Mouse (Mus musculus) adrenal gland, postnatal 4 days (tissue): ENCODE results near the gene Anxa7. TPM values are rescaled to one million over a fixed set of nuclear protein-coding genes. Genes with fewer than 3 reads are reported as not detected.

Source experiments
- DNase-seq, 2 experiments: peaks; one replicate each; pipeline ENCODE4 v3.0.0; 2021 to 2022; ENCODE audit warnings: low spot score in 2 of 2, mixed read lengths in 2 of 2
- long read RNA-seq, 2 experiments: library from polyadenylated mRNA; stranded (forward); transcript quantifications; one replicate each; pipeline ENCODE4 v2.0.0; 2021
- total RNA-seq, 2 experiments: library from RNA; stranded (reverse); gene quantifications; 2 replicates each; pipeline ENCODE4 v1.2.3; 2021

Anxa7 gene
- 10 to 100 TPM; 81.0 to 81.8 TPM for total RNA-seq
- long read RNA-seq, experiment 1, transcript Anxa7-201 (13 exons, 2,851 nt), result major isoform, 41 of 50 reads
- long read RNA-seq, experiment 1, partial matches to known transcripts, result 4 of 50 reads
- long read RNA-seq, experiment 1, other reads (novel, unspliced or antisense), result 3 of 50 reads
- long read RNA-seq, experiment 2, transcript Anxa7-202 (14 exons, 2,904 nt), result minor isoform, 5 of 105 reads
- long read RNA-seq, experiment 2, transcript Anxa7-201 (13 exons, 2,851 nt), result major isoform, 81 of 105 reads
- long read RNA-seq, experiment 2, partial matches to known transcripts, result 8 of 105 reads
- long read RNA-seq, experiment 2, other reads (novel, unspliced or antisense), result 9 of 105 reads

GRCm38 (mm10) chr14:20479291-20480194, at the start of gene Anxa7:
Gene Anxa7, minus strand, starts transcription at chr14:20480133.
- DNase-seq, result peak; percentile 31 to 47

- no peak for DNase-seq
These were observed 49.7 kb upstream of the Anxa7 start for GRCm38 (mm10) chr14:20529643-20530042.

DNA sequence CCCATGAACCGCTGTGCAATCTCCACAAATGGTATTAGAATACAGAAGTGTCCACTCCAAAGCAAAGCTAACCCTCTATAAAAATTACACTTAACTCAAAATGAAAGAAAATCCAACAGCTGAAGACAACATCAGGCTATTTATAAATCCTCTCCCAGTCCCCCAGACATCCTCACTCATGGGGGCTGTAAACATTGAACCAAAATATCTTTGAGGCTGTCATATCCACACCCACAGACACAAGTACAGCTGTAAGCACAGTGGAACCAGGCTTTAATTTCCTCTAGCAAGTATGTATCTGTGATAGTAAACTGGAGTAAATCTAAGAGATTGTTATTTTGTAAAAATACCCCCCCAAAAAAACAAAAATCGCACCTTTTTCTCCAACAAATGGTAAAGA, 40.2 kb upstream of the Anxa7 start:
- no peak for DNase-seq

DNA sequence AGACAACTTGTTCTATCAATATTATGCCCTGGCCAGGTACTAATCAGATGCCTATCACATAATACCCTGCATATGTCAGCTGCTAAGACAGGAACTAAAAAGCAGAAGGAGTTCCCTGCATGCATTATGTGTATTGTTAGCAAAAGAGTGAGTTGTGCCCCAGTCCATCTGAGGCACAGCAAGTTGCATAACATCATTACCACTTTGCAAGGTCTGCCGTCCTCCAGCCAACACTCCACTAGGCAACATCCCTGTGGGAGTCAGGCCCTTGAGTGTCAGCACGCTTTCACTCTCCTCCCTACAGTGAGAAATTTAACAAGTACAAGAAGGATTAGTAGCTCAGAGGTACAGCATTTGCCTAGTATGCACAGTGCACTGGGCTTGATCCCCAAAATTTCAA, 28.5 kb upstream of the Anxa7 start:
- DNase-seq, result no peak

DNA sequence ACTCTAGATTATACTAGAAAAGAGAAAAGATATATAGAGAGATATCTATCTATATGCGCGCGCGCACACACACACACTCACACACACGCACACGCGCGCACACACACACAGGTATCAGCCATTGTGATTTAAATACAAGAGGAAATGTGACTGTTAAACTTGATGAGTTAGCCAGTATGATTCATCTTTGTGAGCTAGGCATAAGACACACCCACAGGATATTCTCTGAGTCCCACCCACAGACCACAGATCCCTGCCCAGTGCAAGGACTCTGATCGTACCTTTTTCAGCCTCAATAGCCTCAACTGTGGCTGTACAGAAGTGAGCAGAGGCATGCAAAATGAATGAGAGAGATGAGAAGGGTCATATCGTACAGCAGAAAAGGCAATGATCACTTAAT, 23.0 kb upstream of the Anxa7 start:
- DNase-seq, result no peak

- DNase-seq, result no peak
These were observed 20.0 kb upstream of the Anxa7 start for GRCm38 (mm10) chr14:20499982-20500381.

DNA sequence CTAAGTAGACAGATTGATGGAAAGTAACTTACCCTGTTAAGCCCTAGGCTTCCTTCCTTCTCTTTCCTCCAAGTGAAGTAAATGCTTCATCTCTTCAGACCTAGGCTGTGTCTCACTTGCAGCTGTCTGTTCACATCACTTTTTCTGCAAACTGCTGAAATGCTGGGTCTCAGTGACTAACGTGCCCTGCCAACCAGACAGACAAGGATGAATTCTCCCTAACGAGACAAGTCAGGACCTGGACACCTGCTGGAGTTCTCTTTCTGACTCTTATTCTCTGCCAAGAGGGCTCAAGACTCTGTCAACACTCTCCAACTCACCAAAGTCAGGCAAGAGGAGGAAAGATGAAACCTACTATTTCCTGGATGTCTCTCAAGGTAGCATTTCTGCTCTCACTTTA, 16.7 kb upstream of the Anxa7 start, which contains the start of gene Mss51:
Gene Mss51, minus strand, starts transcription at position 299 of the 400 bp plus-strand sequence.
- no peak for DNase-seq

DNA sequence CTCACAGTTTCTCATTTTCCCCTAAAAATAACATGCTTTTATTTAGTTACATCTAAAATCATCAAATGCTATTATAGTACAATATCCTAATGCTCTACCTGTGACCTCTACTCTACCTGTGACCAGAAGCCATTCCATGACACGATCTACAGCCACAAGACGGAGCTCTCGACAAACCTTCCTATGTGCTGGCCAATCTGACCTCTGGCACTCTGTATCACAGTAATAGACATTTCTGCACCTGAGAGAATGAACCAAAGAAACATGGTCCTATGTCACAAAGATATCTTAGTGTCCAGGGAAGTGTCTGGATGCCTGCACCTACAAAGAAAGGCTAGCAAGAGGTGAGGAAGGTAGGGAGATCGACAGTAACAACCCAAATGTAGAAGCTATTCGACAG, 6.1 kb upstream of the Anxa7 start:
- DNase-seq, result no peak

DNA sequence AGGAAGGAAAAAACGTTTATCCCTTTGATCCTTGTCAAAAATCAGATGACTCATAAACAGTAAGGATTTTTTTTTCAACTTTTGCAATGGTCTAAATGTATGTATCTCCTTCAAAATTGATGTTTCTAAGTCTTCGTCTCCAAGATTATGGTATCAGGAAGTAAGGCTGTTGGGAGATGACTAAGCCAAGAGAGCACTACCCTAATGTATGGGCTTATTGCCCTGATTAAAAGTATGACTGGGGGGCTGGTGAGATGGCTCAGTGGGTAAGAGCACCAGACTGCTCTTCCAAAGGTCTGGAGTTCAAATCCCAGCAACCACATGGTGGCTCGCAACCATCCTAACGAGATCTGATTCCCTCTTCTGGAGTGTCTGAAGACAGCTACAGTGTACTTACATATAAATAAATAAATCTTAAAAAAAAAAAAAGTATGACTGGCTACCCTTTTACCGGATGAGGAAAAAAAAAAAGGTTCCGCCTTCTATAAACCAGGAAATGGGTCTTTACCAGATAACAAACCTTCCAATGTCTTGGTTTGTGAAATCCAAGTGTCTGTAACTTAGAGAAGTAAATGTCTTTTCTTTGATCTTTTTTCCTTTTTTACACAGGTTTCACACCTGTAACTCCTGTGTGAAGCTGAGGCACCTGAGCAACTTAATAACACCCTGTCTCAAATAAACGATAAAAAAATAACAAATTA, 2.3 kb upstream of the Anxa7 start:
- no peak for DNase-seq

- DNase-seq, result no peak
These were observed 1.3 kb upstream of the Anxa7 start for GRCm38 (mm10) chr14:20481211-20481610.

- no peak for DNase-seq
These were observed 254 bp upstream of the Anxa7 start for GRCm38 (mm10) chr14:20480195-20480579.

- DNase-seq, result no peak
These were observed 1.1 kb downstream of the Anxa7 start for GRCm38 (mm10) chr14:20478801-20479200.

GRCm38 (mm10) chr14:20478385-20478784, 1.5 kb downstream of the Anxa7 start:
- DNase-seq, result no peak

DNA sequence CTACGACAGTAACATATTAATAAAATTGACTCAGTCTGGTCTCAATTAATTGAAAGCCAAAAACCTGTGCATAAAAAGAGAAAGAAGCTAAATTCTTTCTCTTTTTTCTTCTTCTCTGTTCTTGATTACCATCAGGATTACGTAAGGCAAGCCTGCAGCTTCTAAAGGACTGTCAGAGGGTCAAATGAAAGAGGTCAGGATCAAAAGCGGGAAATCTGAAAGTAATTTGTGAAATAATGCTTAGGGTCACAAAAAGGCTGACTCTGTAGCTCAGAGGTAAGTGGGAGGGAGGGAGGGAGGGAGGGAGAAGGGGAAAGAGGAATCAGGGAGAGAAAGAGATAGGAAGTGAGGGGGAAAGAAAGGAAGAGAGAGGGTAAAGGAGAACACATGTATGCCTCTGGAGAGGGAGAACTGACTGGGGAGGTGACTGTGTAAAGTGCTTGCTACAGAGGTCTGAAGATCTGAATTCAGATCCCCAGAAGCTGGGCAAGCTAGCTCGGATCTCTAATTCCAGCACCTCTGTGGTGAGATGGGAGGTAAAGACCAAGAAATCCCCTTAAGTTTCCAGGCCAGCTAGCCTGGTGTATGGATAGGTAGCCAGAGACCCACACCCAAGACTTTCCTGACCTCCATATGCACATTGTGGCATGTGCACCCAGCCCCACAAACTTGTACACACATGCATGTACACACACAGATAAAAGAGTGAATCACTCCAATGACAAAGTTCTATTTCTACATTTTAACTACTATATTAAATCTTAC, 2.5 kb downstream of the Anxa7 start:
- DNase-seq, result no peak

- DNase-seq, result no peak
These were observed 19.7 kb downstream of the Anxa7 start for GRCm38 (mm10) chr14:20460216-20460615.

- DNase-seq, result no peak
These were observed 21.6 kb downstream of the Anxa7 start for GRCm38 (mm10) chr14:20458378-20458777.

DNA sequence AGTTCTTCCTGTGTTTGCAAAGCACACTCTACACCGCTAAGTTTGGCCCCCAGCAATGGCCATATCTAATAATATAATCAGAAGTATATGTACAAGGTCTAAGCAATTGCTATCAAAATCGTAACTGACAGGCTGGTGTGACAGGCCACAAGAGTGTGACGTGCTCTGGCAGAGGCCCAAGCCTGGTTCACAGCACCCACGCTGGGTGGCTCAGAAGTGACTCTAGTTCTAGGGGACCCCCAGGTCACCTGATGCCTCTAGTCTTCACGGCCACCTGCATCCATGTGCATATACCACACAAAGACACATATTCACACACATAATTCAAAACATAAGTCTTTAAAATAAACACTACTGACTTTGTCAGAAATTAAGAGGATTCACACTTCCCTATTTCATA, 27.0 kb downstream of the Anxa7 start:
- DNase-seq, result no peak

GRCm38 (mm10) chr14:20451765-20452331, 28.1 kb downstream of the Anxa7 start, which contains the start of gene Cfap70:
Gene Cfap70, minus strand, starts transcription at chr14:20452226.
- DNase-seq, result peak; percentile 24 to 33

DNA sequence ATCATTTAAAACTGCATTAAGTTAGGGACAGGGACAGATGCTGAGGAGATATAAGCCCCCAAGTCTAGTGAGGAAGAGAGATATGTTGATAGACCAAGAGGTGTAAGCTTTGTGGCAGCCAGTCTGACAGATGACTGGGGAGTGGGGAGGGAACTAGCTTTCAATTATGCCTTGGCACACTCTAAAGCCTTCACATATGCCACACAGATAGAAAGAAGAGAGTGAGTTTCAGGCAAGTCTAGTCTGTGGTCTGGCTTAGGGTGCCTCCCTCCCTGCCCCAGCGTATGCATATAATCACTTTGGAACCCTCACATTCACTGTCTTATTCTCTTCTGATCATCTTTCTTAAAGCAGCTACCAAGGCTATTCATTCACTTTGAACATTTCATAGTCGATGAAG, 28.6 kb downstream of the Anxa7 start:
- no peak for DNase-seq

- no peak for DNase-seq
These were observed 32.7 kb downstream of the Anxa7 start for GRCm38 (mm10) chr14:20447209-20447608.
